Mouse (Mus musculus): ENCODE data around the gene Prp2. TPM values are rescaled to one million over a fixed set of nuclear protein-coding genes. Genes with fewer than 3 reads are reported as not detected.
"Not testable (repeated sequence)": the region's sequence is repeated elsewhere in the genome, so short reads cannot be mapped to it uniquely, and the experiment has no call there.

The Prp2 gene
- not detected in 2 replicates for polyA plus RNA-seq (2016; fragmentation: Nextera tagmentation; extraction: Ambion mirVana)

DNA sequence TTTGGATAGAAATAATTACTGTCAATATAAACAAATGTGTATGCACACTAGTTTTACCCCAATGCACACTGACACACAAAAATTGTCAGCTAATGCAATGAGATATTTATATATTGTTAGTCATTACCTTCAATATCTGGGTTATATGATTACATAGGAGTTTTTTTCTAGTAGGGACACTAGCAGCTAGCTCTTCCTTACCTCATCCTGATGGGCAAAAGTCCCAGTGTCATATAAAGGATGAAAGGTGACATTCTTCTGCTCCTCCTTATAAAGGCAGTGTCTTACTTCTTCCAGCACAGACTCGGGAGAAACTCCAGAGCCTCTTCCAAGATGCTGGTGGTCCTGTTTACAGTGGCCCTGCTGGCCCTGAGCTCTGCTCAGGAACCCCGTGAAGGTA is at the start of gene Prp2:
Gene Prp2, plus strand, starts transcription at position 301 of the 400 bp plus-strand sequence.
- H3K9ac ChIP-seq: not testable (repeated sequence)

DNA sequence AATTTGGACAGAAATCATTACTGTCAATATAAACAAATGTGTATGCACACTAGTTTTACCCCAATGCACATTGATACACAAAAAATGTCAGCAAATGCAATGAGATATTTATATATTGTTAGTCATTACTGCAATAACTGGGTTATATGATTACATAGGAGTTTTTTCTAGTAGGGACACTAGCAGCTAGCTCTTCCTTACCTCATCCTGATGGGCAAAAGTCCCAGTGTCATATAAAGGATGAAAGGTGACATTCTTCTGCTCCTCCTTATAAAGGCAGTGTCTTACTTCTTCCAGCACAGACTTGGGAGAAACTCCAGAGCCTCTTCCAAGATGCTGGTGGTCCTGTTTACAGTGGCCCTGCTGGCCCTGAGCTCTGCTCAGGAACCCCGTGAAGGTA is 26.2 kb upstream of the Prp2 start, which contains the start of gene Prh1:
Gene Prh1, plus strand, starts transcription at position 301 of the 400 bp plus-strand sequence.
- WGBS: 63% methylated on average over 1 of the region's 1 CpGs
- not testable (repeated sequence) for H3K27ac ChIP-seq; H3K27me3 ChIP-seq; H3K36me3 ChIP-seq; H3K9me3 ChIP-seq (replicated peaks); H3K9ac ChIP-seq; H3K4me3 ChIP-seq; H3K4me1 ChIP-seq; ATAC-seq (ENCODE audit: low FRiP score); H3K4me2 ChIP-seq (replicated peaks)

More for the DNA sequence above, at the start of gene Prp2:
- H3K9me3 ChIP-seq (replicated peaks); H3K27me3 ChIP-seq; H3K27ac ChIP-seq; H3K4me3 ChIP-seq; H3K4me2 ChIP-seq (replicated peaks); ATAC-seq (ENCODE audit: low FRiP score); H3K36me3 ChIP-seq; H3K4me1 ChIP-seq: not testable (repeated sequence)
- 75% methylated on average over 2 of the region's 2 CpGs for WGBS

DNA sequence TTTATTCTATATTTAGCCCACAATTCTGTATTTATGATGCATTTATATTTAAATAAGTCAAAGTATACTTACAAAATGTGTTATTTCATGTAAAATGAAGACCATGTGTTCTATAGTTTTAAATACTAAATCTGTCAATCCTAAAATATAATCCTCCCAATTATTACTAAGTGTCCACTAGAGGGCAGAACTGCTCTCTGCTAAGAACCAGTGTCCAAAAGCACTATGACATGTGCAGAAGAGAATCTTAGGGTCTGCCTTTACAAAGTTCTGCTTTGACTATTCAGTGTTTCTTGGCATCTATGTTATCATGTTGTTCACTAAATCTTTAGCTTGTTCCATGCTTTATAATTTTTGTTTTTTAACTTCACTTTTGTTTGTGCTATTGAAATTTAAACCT is 53.7 kb downstream of the Prp2 start:
- Histone ChIP-seq H3K4me3 (no peak overlapping the region), H3K27ac (no peak overlapping the region), H3K4me2 (replicated peaks) (no peak overlapping the region), H3K36me3 (no peaks in the 10 kb centered on the region), H3K9ac (no peak overlapping the region), H3K4me1 (no peaks in the 10 kb centered on the region), H3K9me3 (replicated peaks) (no peaks in the 10 kb centered on the region), H3K27me3 (no peaks in the 10 kb centered on the region)
- no peak for ATAC-seq (ENCODE audit: low FRiP score)

Other genes with a start within 250 kb of the Prp2 start
- gene Gm8882, start 231.8 kb upstream of the Prp2 start, polyA plus RNA-seq (2016; fragmentation: Nextera tagmentation; extraction: Ambion mirVana): not detected in 2 replicates
- not detected in 2 replicates for gene Prh1, start 26.1 kb upstream of the Prp2 start, polyA plus RNA-seq (2016; fragmentation: Nextera tagmentation; extraction: Ambion mirVana)
- gene A630073D07Rik, start 55.6 kb downstream of the Prp2 start, polyA plus RNA-seq (2016; fragmentation: Nextera tagmentation; extraction: Ambion mirVana): not detected in 2 replicates
- gene Tas2r120, start 61.0 kb downstream of the Prp2 start, polyA plus RNA-seq (2016; fragmentation: Nextera tagmentation; extraction: Ambion mirVana): not detected in 2 replicates
- gene Tas2r121, start 105.1 kb downstream of the Prp2 start, polyA plus RNA-seq (2016; fragmentation: Nextera tagmentation; extraction: Ambion mirVana): not detected in 2 replicates
- gene Tas2r122, start 116.0 kb downstream of the Prp2 start, polyA plus RNA-seq (2016; fragmentation: Nextera tagmentation; extraction: Ambion mirVana): not detected in 2 replicates
- gene Tas2r115, start 142.1 kb downstream of the Prp2 start, polyA plus RNA-seq (2016; fragmentation: Nextera tagmentation; extraction: Ambion mirVana): not detected in 2 replicates
- not detected in 2 replicates for gene Tas2r124, start 158.8 kb downstream of the Prp2 start, polyA plus RNA-seq (2016; fragmentation: Nextera tagmentation; extraction: Ambion mirVana)
- gene Tas2r102, start 166.2 kb downstream of the Prp2 start, polyA plus RNA-seq (2016; fragmentation: Nextera tagmentation; extraction: Ambion mirVana): not detected in 2 replicates
- gene Tas2r136, start 182.2 kb downstream of the Prp2 start, polyA plus RNA-seq (2016; fragmentation: Nextera tagmentation; extraction: Ambion mirVana): not detected in 2 replicates
- not detected in 2 replicates for gene Tas2r117, start 206.9 kb downstream of the Prp2 start, polyA plus RNA-seq (2016; fragmentation: Nextera tagmentation; extraction: Ambion mirVana)

Data from hindbrain, embryonic 12.5 days (tissue).